Mouse (Mus musculus): ENCODE measurements around the gene Tnf.

GRCm38 (mm10) chr17:35186681-35187080, 15.1 kb downstream of the Tnf start:
- TF ChIP-seq MAX (IDR thresholded peaks at IDR 0.05; ENCODE audit: low read depth): no peak
- no peak for TF ChIP-seq POLR2A (IDR thresholded peaks at IDR 0.05; ENCODE audit: insufficient read length, low read depth)
- TF ChIP-seq CEBPB (IDR thresholded peaks at IDR 0.05; ENCODE audit: insufficient read depth, poor library complexity, severe bottlenecking): no peak
- no peak for TF ChIP-seq MYOG (IDR thresholded peaks at IDR 0.05; ENCODE audit: control insufficient read depth in 1 of 3, insufficient read depth in 1 of 3, insufficient read length in 2 of 3, low read depth in 2 of 3)
- TF ChIP-seq USF1 (IDR thresholded peaks at IDR 0.05; ENCODE audit: low read depth): no peak
- no peak for TF ChIP-seq TCF12 (IDR thresholded peaks at IDR 0.05; ENCODE audit: insufficient read depth, poor library complexity, severe bottlenecking)
- no peak for TF ChIP-seq E2F4 (IDR thresholded peaks at IDR 0.05; ENCODE audit: insufficient read depth)
- TF ChIP-seq POLR2AphosphoS2 (IDR thresholded peaks at IDR 0.05; ENCODE audit: insufficient read length, low read depth): no peak
- no peak for TF ChIP-seq MYOD1 (IDR thresholded peaks at IDR 0.05; ENCODE audit: control insufficient read depth in 1 of 3, insufficient read length in 2 of 3, low read depth in 2 of 3)
- TF ChIP-seq REST (IDR thresholded peaks at IDR 0.05; ENCODE audit: insufficient read depth, insufficient read length): no peak
- TF ChIP-seq TCF3 (IDR thresholded peaks at IDR 0.05; ENCODE audit: insufficient read length, low read depth): no peak
- TF ChIP-seq SRF (IDR thresholded peaks at IDR 0.05; ENCODE audit: control insufficient read depth, insufficient read length, low read depth): no peak

Measured in myocyte (in vitro differentiated cells).